Mouse (Mus musculus) CH12.LX (cell line): ENCODE measurements at regions not wholly inside any gene's neighbourhood (a gene's known extent, or its start where the extent isn't known, plus 50 kb on each side); places are given as distances from the start of the nearest gene placed in this dataset.
"Not testable (repeated sequence)": the region's sequence is repeated elsewhere in the genome, so short reads cannot be mapped to it uniquely, and the experiment has no call there.

Source experiments
- CHD1 ChIP-seq: IDR thresholded peaks from 2 replicates; pipeline ENCODE4 v1.6.1; 2012; ENCODE audit warnings: low read depth, low read length, improper control_type of control experiment, inconsistent platforms
- CHD2 ChIP-seq: IDR thresholded peaks from 2 replicates; pipeline ENCODE4 v1.6.1; 2011; ENCODE audit warnings: low read length, improper control_type of control experiment
- CTCF ChIP-seq, 2 experiments: IDR thresholded peaks in 1 of 2; conservative IDR thresholded peaks in 1 of 2; 2 replicates each; pipeline ENCODE4 v1.5.1; 2011 to 2012; ENCODE audit warnings: low read depth in 2 of 2, low read length in 2 of 2, improper control_type of control experiment in 1 of 2, inconsistent platforms in 1 of 2, mild to moderate bottlenecking in 1 of 2, moderate library complexity in 1 of 2
- EP300 ChIP-seq: IDR thresholded peaks from 2 replicates; pipeline ENCODE4 v1.6.1; 2011; ENCODE audit warnings: low read length, improper control_type of control experiment
- MXI1 ChIP-seq: IDR thresholded peaks from 2 replicates; pipeline ENCODE4 v1.6.1; 2011; ENCODE audit warnings: mild to moderate bottlenecking, low read depth, low read length, improper control_type of control experiment
- NELFE ChIP-seq: IDR thresholded peaks from 2 replicates; pipeline ENCODE4 v1.6.1; 2011; ENCODE audit warnings: low read depth, low read length, improper control_type of control experiment
- POLR2A ChIP-seq: IDR thresholded peaks from 2 replicates; pipeline ENCODE4 v1.6.1; 2011; ENCODE audit warnings: low read depth, mild to moderate bottlenecking, improper control_type of control experiment, low read length
- TCF12 ChIP-seq: IDR thresholded peaks from 2 replicates; pipeline ENCODE4 v1.6.1; 2014; ENCODE audit warnings: low read depth, mild to moderate bottlenecking, inconsistent platforms, low read length, improper control_type of control experiment
- USF1 ChIP-seq: IDR thresholded peaks from 2 replicates; pipeline ENCODE4 v1.6.1; 2014; ENCODE audit warnings: low read depth, mild to moderate bottlenecking, inconsistent platforms, low read length, improper control_type of control experiment
- ZKSCAN1 ChIP-seq: IDR thresholded peaks from 2 replicates; pipeline ENCODE4 v1.6.1; 2012; ENCODE audit warnings: low read depth, inconsistent platforms, low read length, improper control_type of control experiment, borderline replicate concordance

- TF ChIP-seq EP300; CHD2; NELFE; CTCF (conservative IDR thresholded peaks at IDR 0.05 in 1 of 2, IDR thresholded peaks at IDR 0.05 in 1 of 2; ENCODE audit: low read depth in 2 of 2, low read length in 2 of 2); POLR2A; USF1; TCF12; MXI1; ZKSCAN1; CHD1: not testable (repeated sequence)
These were observed 64.0 kb upstream of the Cdk6 start for GRCm38 (mm10) chr5:3277241-3277640.
